Mouse (Mus musculus): ENCODE results near the gene Klhl21. TPM values are rescaled to one million over a fixed set of nuclear protein-coding genes. Genes with fewer than 3 reads are reported as not detected.
A peak's percentile ranks its signal among the peaks of the same experiment; 100 is the strongest.

Gene Klhl21
- polyA plus RNA-seq, 1 experiment = 13.3 TPM

GRCm38 (mm10) chr4:152006137-152006536, 2.5 kb upstream of the Klhl21 start:
- Histone ChIP-seq H3K27ac (ENCODE audit: insufficient read depth, low read depth, low read length) (no peak overlapping the region), H3K4me1 (ENCODE audit: control insufficient read depth, insufficient read depth, low read length) (no peaks in the 10 kb centered on the region; the same call in 1 of the 2 replicates), H3K4me3 (ENCODE audit: insufficient read depth, low read length) (no peak overlapping the region)
- TF ChIP-seq POLR2A (IDR thresholded peaks at IDR 0.05; ENCODE audit: borderline replicate concordance, low read depth, low read length) (no peak), CTCF (IDR thresholded peaks at IDR 0.05; ENCODE audit: low read depth, low read length) (peak; percentile 46; the same call in 1 of the 2 replicates)

GRCm38 (mm10) chr4:152006812-152007211, 1.8 kb upstream of the Klhl21 start:
- no peak for TF ChIP-seq POLR2A (IDR thresholded peaks at IDR 0.05; ENCODE audit: borderline replicate concordance, low read depth, low read length)
- TF ChIP-seq CTCF (IDR thresholded peaks at IDR 0.05; ENCODE audit: low read depth, low read length) = no peak
- Histone ChIP-seq H3K4me1 (ENCODE audit: control insufficient read depth, insufficient read depth, low read length) (peaks cover 5% of the 10 kb centered on the region), H3K27ac (ENCODE audit: insufficient read depth, low read depth, low read length) (no peak overlapping the region), H3K4me3 (ENCODE audit: insufficient read depth, low read length) (no peak overlapping the region)

- H3K4me1 ChIP-seq (ENCODE audit: control insufficient read depth, insufficient read depth, low read length) = peaks cover 6% of the 10 kb centered on the region
- no peak for TF ChIP-seq CTCF (IDR thresholded peaks at IDR 0.05; ENCODE audit: low read depth, low read length)
- TF ChIP-seq POLR2A (IDR thresholded peaks at IDR 0.05; ENCODE audit: borderline replicate concordance, low read depth, low read length) = no peak
- peak overlapping the region; percentile 83 for H3K4me3 ChIP-seq (ENCODE audit: insufficient read depth, low read length)
- no peak overlapping the region for H3K27ac ChIP-seq (ENCODE audit: insufficient read depth, low read depth, low read length)
These were observed 989 bp upstream of the Klhl21 start for GRCm38 (mm10) chr4:152007481-152008147.

- Histone ChIP-seq H3K4me3 (ENCODE audit: insufficient read depth, low read length) (peak overlapping the region; percentile 83), H3K27ac (ENCODE audit: insufficient read depth, low read depth, low read length) (no peak overlapping the region), H3K4me1 (ENCODE audit: control insufficient read depth, insufficient read depth, low read length) (peaks cover 9% of the 10 kb centered on the region)
- TF ChIP-seq POLR2A (IDR thresholded peaks at IDR 0.05; ENCODE audit: borderline replicate concordance, low read depth, low read length) (no peak), CTCF (IDR thresholded peaks at IDR 0.05; ENCODE audit: low read depth, low read length) (no peak)
These were observed 479 bp upstream of the Klhl21 start for GRCm38 (mm10) chr4:152008148-152008500.

- TF ChIP-seq CTCF (IDR thresholded peaks at IDR 0.05; ENCODE audit: low read depth, low read length) (no peak), POLR2A (IDR thresholded peaks at IDR 0.05; ENCODE audit: borderline replicate concordance, low read depth, low read length) (no peak)
- Histone ChIP-seq H3K27ac (ENCODE audit: insufficient read depth, low read depth, low read length) (peak overlapping the region; percentile 72), H3K4me1 (ENCODE audit: control insufficient read depth, insufficient read depth, low read length) (peaks cover 12% of the 10 kb centered on the region)
These were observed 761 bp downstream of the Klhl21 start for GRCm38 (mm10) chr4:152009076-152010051.

GRCm38 (mm10) chr4:152010091-152010706, 1.6 kb downstream of the Klhl21 start:
- peak overlapping the region; percentile 83 for H3K4me3 ChIP-seq (ENCODE audit: insufficient read depth, low read length)
- H3K4me1 ChIP-seq (ENCODE audit: control insufficient read depth, insufficient read depth, low read length) = peaks cover 12% of the 10 kb centered on the region
- peak overlapping the region; percentile 72 for H3K27ac ChIP-seq (ENCODE audit: insufficient read depth, low read depth, low read length)
- TF ChIP-seq POLR2A (IDR thresholded peaks at IDR 0.05; ENCODE audit: borderline replicate concordance, low read depth, low read length) = no peak
- no peak for TF ChIP-seq CTCF (IDR thresholded peaks at IDR 0.05; ENCODE audit: low read depth, low read length)

More at GRCm38 (mm10) chr4:152009076-152010051, 761 bp downstream of the Klhl21 start:
- H3K4me3 ChIP-seq (ENCODE audit: insufficient read depth, low read length) = peak overlapping the region; percentile 83

- Histone ChIP-seq H3K27ac (ENCODE audit: insufficient read depth, low read depth, low read length) (peak overlapping the region; percentile 19), H3K4me3 (ENCODE audit: insufficient read depth, low read length) (peak overlapping the region; percentile 83), H3K4me1 (ENCODE audit: control insufficient read depth, insufficient read depth, low read length) (peaks cover 12% of the 10 kb centered on the region)
- TF ChIP-seq CTCF (IDR thresholded peaks at IDR 0.05; ENCODE audit: low read depth, low read length) (no peak), POLR2A (IDR thresholded peaks at IDR 0.05; ENCODE audit: borderline replicate concordance, low read depth, low read length) (no peak)
These were observed 2.1 kb downstream of the Klhl21 start for GRCm38 (mm10) chr4:152010707-152011134.

GRCm38 (mm10) chr4:152011171-152011760, 2.7 kb downstream of the Klhl21 start:
- H3K4me1 ChIP-seq (ENCODE audit: control insufficient read depth, insufficient read depth, low read length) = peaks cover 12% of the 10 kb centered on the region
- no peak for TF ChIP-seq CTCF (IDR thresholded peaks at IDR 0.05; ENCODE audit: low read depth, low read length)
- no peak for TF ChIP-seq POLR2A (IDR thresholded peaks at IDR 0.05; ENCODE audit: borderline replicate concordance, low read depth, low read length)
- H3K27ac ChIP-seq (ENCODE audit: insufficient read depth, low read depth, low read length) = 0 out of 2 replicates have a peak overlapping the region, but pooled peaks have one; percentile 19
- H3K4me3 ChIP-seq (ENCODE audit: insufficient read depth, low read length) = peak overlapping the region; percentile 83

- TF ChIP-seq CTCF (IDR thresholded peaks at IDR 0.05; ENCODE audit: low read depth, low read length) (no peak), POLR2A (IDR thresholded peaks at IDR 0.05; ENCODE audit: borderline replicate concordance, low read depth, low read length) (no peak)
- no peak overlapping the region for H3K4me3 ChIP-seq (ENCODE audit: insufficient read depth, low read length)
- H3K4me1 ChIP-seq (ENCODE audit: control insufficient read depth, insufficient read depth, low read length) = peaks cover 12% of the 10 kb centered on the region
- H3K27ac ChIP-seq (ENCODE audit: insufficient read depth, low read depth, low read length) = no peak overlapping the region
These were observed 3.5 kb downstream of the Klhl21 start for GRCm38 (mm10) chr4:152012109-152012508.

Data from bone marrow macrophage, adult 2 months (primary cell).